Mouse (Mus musculus) kidney, adult 8-10 months (tissue): ENCODE measurements around the gene Col11a1.

Source experiments
- DNase-seq, 2 experiments: peaks; one replicate each; pipeline ENCODE4 v3.0.0; 2022

Col11a1 gene

DNA sequence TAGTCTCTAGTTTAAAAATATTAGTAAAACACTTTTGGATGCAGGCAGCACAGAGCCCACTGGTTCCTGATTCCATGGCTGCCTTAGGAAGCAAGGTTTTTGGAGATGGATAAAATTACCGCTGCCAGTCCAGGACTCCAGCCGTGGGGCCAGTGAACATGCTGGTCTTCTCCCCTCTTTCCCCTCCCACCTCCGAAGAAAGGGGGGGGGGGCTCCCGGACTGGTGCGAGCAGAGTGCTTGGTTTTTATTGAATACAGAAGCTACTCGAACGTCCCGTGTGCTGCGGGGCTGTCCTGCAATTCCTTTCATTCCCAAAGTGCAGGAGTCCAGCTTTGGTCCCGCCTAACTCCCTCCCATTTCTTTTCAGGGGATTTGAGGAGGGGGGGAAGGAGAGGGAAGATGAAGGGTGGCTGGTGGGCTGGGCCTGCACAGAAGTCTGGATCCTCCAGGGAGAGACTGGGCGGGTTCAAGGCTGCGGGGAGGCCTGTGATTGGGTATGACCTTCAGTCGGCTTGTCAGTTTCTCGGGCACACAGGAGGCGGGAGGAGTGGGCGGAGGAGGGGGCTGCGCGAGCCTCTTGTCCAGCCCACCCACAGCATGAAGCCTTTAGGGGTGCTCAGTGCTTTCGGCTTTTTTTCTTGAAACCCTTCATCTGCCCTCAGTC lies at the start of gene Col11a1:
Gene Col11a1, plus strand, starts transcription at position 570 of the 665 bp plus-strand sequence.
- peak; percentile 4 for DNase-seq

DNA sequence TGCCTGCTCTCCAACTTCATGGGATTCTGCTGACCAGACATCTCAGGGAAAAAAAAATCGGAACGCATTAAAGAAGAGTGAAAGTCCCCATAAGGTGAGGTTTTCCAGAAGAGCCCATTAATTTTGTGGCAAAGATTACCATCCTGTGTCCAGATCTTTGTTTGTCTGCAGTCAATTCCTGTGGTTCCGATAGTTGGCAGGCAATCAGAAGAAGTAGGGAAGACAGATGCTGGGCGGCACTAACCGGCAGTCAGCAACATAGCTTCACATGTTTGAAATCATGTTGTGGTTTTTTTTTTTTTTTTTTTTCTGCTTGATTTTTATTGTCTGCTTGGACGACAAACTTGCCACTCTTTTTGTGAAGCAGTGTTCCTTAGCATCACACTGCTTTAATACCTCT lies 39.4 kb upstream of the Col11a1 start:
- no peak for DNase-seq

DNA sequence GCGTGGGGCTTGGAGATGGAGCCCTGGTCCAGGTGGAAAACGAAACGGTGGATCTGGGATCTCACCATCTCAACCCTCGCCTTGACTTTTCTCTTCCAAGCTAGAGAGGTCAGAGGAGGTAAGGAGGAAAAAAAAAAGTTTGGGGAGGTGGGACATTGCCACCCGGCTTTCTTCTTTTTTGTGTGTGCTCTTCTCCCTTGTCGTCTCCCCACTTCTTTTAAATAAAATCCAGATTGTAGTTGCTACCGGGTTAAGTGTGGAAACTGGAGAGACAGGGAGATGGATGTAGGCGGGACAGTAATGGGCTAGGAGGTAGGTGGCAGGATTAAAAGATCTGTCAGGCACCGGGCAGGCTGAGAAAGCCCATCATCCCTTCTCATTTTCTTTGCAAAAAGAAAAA lies 546 bp downstream of the Col11a1 start:
- no peak for DNase-seq

DNA sequence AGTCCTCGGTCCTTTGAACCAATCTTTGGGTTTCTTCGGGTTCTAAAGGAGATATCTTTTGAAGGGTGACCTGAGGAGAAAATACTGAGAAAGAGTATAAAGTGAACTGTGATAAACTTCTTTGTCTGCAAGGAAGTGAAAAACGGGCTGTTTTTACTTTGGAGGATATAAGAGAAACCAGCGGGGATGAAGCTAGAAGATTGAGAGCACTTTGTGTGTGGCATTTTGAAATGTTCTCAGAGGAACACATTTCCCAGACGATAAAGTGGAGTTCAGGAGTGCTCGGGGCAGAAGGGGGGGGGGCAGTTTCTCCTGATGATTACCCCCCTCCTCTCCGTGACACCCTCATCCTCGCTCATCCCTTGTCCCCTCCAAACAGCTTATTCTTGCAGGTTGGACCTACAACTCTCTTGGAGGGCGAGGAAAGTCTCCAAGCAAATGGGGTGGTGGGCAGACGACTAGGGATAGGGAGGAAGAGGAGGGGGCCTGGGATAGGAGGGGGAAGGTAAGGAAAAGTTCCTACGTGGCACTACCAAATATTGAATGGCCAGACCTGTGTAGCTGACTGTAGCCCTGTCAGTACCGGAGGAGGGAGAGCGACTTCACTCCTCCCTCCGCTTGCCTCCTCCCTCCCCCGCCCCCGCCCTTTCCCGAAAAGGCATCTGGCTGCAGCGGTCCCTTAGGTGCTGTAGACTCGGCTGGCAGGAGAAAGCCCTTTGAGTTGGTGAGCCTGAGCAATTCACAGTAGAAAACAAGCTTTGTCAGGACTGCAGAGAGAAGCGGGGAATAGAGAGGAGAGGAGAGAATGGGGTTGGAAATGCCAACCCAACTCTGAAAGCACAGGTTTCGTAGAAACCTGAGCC lies 1.2 kb downstream of the Col11a1 start:
- no peak for DNase-seq

DNA sequence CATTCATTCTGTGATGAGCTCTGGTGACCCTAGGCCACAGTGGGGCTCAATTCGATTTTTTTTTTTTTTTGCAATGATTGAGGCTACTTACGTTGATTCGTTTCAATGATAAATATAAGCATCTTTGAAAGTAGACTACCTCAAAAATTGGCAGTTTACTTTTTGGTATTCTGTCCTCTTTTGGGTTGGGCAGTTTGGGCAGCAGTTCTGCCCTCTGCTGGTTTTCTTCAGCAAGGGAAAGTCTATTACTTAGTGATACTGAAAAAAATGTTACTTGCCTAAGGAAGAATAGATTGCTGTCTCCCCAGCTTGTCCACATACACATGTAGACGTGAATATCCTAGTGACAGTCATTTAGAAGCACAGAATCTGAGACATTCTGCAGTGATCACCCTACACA lies 2.0 kb downstream of the Col11a1 start:
- DNase-seq: no peak

DNA sequence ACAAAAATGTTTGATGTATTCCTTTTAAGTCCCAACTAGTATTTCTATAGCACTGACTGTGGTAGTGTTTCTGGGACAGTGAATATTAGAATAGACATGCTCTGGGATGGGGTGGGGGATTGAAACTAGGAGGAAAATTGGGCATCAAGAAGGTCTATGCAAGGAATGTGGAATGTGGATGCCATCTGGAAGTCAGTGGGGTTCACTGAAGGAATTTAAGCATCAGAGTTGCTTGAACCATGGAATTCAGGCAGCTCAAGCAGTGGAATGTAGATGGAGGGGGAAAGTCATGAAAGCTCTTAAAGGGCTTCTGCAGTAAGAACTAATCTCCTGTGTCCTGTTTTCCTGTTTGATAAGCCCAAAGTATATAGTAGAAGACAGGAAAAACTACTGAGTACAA lies 22.1 kb downstream of the Col11a1 start:
- DNase-seq: no peak

DNA sequence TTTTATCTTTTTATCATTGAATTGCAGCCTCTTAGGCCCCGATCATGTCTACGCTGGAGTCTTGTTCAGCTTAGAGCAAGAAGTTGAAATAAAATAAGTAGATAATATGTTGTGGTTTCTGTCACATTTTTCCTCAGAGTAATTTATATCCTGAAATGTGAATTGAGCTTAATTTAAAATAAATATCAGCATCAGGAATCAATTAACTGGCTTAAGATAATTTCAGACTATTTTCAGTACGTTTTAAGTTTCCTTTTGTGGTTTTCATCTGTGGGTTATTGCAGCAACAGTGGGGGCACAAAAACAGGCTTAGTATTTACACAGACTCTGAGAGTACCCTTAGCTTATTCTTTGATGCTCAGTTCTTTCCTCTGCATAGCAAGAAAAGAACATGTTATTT lies 23.2 kb downstream of the Col11a1 start:
- no peak for DNase-seq

DNA sequence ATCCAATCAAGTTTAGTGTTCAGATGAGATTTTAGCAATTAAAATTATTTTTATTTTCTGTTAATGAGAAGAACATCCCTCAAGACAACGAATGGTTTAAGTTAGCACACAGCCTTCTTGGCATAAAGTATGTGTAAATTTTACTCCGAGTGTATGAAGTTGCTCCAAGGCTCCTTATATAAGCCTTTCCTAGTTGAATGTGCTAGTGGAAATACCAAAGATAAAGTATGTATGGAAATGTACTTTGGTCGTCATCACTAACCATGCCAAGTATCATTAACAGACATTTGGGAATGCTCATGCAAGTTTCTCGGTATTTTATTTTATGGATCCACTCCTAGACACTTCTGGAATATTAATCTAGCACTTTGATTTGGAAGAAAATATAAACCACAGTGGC lies 34.8 kb downstream of the Col11a1 start:
- no peak for DNase-seq

DNA sequence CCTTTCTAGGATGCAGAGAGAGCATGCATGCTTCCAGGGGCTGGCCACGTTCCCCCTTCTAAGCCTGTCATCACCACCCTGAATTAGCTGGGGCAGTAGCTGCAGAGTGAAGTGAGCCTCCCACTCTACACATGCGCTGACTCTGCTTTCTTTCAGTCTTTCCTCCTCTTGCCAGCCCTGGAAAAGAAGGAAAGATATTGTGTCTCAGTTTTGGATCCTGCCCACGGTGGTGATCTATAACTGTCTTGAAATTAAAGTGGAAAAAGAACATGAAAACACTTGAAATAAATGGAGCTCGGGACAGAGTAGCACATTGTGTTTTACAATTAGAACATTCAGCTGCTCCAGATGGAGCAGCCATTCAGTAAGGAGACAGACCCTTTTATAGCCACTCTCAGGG lies 35.2 kb downstream of the Col11a1 start:
- no peak for DNase-seq

DNA sequence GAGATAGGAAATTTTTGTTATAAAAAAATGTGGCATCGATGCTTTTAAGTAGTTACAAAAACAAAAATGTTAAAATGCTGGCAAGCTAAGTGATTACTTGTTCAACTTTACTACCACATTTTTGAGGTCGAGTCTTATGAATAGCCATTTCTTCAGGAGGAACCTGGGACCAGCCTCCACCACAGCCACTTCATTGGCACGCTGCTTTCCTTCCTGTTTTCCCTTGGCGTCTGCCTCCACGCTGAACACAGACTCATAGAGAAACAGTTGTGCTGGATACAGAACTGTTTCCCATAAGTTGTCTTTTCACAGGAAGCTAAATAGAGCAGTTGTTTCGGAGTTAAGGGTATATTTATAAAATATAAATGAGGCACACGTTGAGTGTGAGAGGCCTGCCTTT lies 69.0 kb downstream of the Col11a1 start:
- DNase-seq: no peak

DNA sequence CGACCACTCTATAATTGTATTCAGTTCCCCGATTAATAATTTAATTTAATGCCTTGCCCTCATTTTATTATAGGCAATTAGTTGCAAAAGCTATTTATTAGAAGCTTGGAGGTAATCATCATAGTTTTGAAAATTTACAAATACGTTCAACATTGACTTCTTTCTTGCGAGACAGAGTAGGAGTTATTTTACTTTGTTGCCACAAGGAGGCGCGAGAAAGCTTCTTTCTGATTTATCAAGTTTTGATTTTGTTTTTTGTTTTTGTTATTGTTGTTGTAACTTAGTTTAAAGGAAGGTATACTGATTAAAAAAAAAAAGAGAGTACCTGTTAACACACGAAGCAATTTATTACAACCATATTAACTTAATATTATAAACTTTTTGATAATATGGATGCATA lies 76.8 kb downstream of the Col11a1 start:
- no peak for DNase-seq

DNA sequence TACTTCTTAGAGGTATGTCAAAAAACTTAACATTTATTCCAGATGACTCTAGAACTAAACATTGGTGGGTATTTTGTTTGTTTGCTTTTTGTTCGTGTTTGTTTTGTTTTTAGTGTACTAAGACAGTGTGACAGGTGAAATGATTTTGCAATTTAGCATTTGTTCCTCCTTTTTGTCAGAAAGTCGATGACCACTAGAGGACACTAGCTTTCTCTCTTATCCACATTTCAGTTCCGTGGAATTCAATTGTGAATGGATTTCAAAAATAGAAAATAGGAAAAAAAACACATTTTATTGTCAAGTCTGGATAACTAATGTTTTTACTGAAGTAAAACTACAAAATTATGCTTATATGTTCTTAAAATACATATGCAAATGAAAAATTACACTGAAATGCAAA lies 116.8 kb downstream of the Col11a1 start:
- DNase-seq: no peak

DNA sequence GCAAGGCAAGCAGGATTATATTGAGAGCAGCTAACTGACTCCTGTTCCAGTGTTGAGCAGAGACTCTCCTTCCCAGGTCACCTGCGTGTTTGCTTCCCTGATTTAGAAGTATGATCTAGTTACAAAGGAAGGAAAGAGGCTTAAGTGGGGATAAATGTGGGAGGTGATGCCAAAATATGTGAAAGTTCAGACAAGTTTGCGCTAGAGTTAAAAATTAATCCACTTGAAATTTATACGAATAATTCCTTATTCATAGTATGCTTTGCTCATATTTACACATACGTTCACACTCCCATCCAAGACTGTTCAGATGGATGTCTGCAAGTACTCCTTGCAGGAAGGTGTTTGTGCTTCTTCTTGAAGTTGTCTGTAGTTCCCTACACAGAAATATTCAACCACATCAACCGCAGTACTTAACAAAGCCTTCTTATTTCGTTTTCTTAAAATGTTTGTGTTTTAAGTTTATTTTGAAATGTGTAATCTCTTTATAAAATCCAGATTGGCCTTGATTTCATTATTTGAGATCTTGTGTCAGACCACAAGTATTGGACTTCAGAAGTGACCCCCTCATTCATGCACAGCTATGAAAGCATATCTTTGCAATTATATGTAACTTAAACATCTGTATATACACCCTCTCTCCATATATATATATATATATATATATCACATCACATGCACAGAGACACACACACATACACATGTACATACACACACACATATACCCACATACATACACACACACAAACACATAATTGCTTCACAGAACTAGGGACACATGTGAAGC lies 167.8 kb downstream of the Col11a1 start:
- DNase-seq: no peak

DNA sequence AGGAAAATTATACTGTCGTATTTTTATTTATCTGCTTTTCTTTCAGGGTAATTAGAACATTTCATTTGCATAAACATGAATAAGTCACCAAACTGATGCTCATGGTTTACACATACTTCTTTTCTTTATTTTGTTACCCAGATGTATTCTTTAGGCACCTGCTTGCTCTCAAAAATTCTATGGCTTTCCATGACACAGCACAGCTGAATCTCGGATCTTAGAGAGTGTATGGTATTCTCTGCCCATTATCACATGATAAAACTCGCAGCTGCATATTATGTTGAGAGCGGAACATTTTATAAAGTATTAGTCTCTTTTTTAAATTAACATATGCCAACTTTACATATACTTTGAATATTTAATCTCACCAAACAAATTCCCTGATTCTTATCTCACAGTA lies 181.9 kb downstream of the Col11a1 start:
- DNase-seq: no peak

DNA sequence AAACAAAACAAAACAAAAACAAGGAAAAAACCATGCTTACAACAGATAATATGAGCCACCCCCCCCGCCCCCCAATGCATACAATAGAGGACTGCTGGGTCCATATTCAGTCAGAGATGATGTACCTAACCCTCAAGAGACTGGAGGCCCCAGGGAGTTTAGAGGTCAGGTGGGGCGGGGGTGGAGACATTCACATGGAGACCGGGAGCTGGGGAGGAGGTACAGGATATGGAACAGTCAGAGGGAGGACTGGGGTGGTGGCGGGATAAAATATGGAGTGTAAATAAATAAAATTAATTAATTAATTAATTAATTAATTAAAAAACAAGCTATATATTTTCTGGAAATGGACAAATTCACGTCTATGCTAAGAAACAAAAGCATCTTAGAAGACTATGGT lies 185.8 kb downstream of the Col11a1 start:
- no peak for DNase-seq

DNA sequence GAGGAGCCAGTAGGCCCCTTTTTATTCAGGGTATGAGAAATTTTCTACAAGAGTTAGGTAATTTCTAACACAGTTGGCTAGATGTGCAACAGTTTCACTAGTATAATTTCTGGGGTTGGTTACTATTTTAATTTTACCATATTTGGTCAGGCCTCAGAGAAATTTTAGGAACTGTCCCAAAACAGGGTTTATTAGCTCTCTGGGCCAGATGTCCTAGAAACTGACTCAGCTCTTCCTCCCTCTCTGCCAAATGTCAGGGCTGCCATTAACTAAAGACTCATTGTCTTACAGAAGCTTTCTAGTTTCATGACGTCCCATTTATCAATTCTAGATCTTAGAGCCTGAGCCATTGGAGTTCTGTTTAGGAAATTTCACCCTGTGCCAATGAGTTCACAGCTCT lies 199.2 kb downstream of the Col11a1 start:
- DNase-seq: no peak
